Mouse (Mus musculus) right cerebral cortex, postnatal 25 days (tissue): Measurements from ENCODE around the gene Ppp1r9a.

Experiments
- DNase-seq: peaks from one replicate; pipeline ENCODE4 v3.0.0; 2022

Gene Ppp1r9a

GRCm38 (mm10) chr6:5010553-5011416 lies 108.1 kb downstream of the Ppp1r9a start:
- DNase-seq: no peak

GRCm38 (mm10) chr6:5012794-5013193 lies 110.1 kb downstream of the Ppp1r9a start:
- no peak for DNase-seq

- DNase-seq: no peak
These were observed 111.8 kb downstream of the Ppp1r9a start for GRCm38 (mm10) chr6:5014567-5014966.

GRCm38 (mm10) chr6:5015173-5015572 lies 112.5 kb downstream of the Ppp1r9a start:
- DNase-seq: no peak

GRCm38 (mm10) chr6:5017945-5018511 lies 115.3 kb downstream of the Ppp1r9a start:
- DNase-seq: no peak

- DNase-seq: no peak
These were observed 116.5 kb downstream of the Ppp1r9a start for GRCm38 (mm10) chr6:5019208-5019607.

- no peak for DNase-seq
These were observed 117.3 kb downstream of the Ppp1r9a start for GRCm38 (mm10) chr6:5019969-5020368.

- no peak for DNase-seq
These were observed 117.8 kb downstream of the Ppp1r9a start for GRCm38 (mm10) chr6:5020510-5020909.

- no peak for DNase-seq
These were observed 120.0 kb downstream of the Ppp1r9a start for GRCm38 (mm10) chr6:5022677-5023076.

GRCm38 (mm10) chr6:5024893-5025292 lies 122.2 kb downstream of the Ppp1r9a start:
- no peak for DNase-seq

GRCm38 (mm10) chr6:5026772-5027171 lies 124.1 kb downstream of the Ppp1r9a start:
- no peak for DNase-seq

- DNase-seq: no peak
These were observed 124.5 kb downstream of the Ppp1r9a start for GRCm38 (mm10) chr6:5027213-5027612.

- no peak for DNase-seq
These were observed 125.1 kb downstream of the Ppp1r9a start for GRCm38 (mm10) chr6:5027801-5028200.

GRCm38 (mm10) chr6:5029205-5029927 lies 126.6 kb downstream of the Ppp1r9a start:
- no peak for DNase-seq

- no peak for DNase-seq
These were observed 127.2 kb downstream of the Ppp1r9a start for GRCm38 (mm10) chr6:5029956-5030355.

GRCm38 (mm10) chr6:5032986-5033633 lies 130.4 kb downstream of the Ppp1r9a start:
- DNase-seq: no peak

- no peak for DNase-seq
These were observed 134.5 kb downstream of the Ppp1r9a start for GRCm38 (mm10) chr6:5037225-5037624.

- no peak for DNase-seq
These were observed 135.5 kb downstream of the Ppp1r9a start for GRCm38 (mm10) chr6:5038140-5038749.

- DNase-seq: no peak
These were observed 136.6 kb downstream of the Ppp1r9a start for GRCm38 (mm10) chr6:5039316-5039715.

- DNase-seq: no peak
These were observed 143.1 kb downstream of the Ppp1r9a start for GRCm38 (mm10) chr6:5045854-5046253.

GRCm38 (mm10) chr6:5048025-5048424 lies 145.3 kb downstream of the Ppp1r9a start:
- no peak for DNase-seq

GRCm38 (mm10) chr6:5052309-5052708 lies 149.6 kb downstream of the Ppp1r9a start:
- DNase-seq: peak; percentile 11
